Mouse (Mus musculus) heart, embryonic 16.5 days (tissue): ENCODE data around the gene Sh2d1b2. TPM values are rescaled to one million over a fixed set of nuclear protein-coding genes. Genes with fewer than 3 reads are reported as not detected.

Experiments used
- ATAC-seq: fragments of 200-750 bp; cut with Nextera tagmentation; replicated peaks from 2 replicates; pipeline ENCODE4 v1.8.0; 2017; ENCODE audit warnings: moderate number of reproducible peaks; ENCODE audit not compliant: insufficient read depth, low FRiP score; ENCODE audit errors: extremely low read depth
- H3K27ac ChIP-seq: fragments of 300-500 bp; sonication (generic); 2 replicates; pipeline ENCODE4 v1.5.1; 2014; ENCODE audit warnings: mild to moderate bottlenecking, low read length, control low read depth, moderate library complexity
- H3K27me3 ChIP-seq: fragments of 300-500 bp; sonication (generic); 2 replicates; pipeline ENCODE4 v1.6.1; 2014; ENCODE audit warnings: low read length, mixed read lengths; ENCODE audit not compliant: control insufficient read depth, insufficient read depth
- H3K36me3 ChIP-seq: fragments of 300-500 bp; sonication (generic); 2 replicates; pipeline ENCODE4 v1.6.1; 2014; ENCODE audit not compliant: control insufficient read depth, insufficient read depth
- H3K4me1 ChIP-seq: fragments of 300-500 bp; sonication (generic); 2 replicates; pipeline ENCODE4 v1.6.1; 2014; ENCODE audit warnings: low read length, mixed read lengths; ENCODE audit not compliant: control insufficient read depth, insufficient read depth
- H3K4me2 ChIP-seq: fragments of 300-500 bp; sonication (generic); 2 replicates; pipeline ENCODE4 v1.6.1; 2014; ENCODE audit warnings: low read depth, mild to moderate bottlenecking, control low read depth, low read length
- H3K4me3 ChIP-seq: fragments of 300-500 bp; sonication (generic); 2 replicates; pipeline ENCODE4 v1.5.1; 2014; ENCODE audit warnings: mild to moderate bottlenecking, control low read depth, low read length
- H3K9ac ChIP-seq: fragments of 300-500 bp; sonication (generic); 2 replicates; pipeline ENCODE4 v1.6.1; 2014; ENCODE audit warnings: low read length, control low read depth
- H3K9me3 ChIP-seq: fragments of 300-500 bp; sonication (generic); replicated peaks from 2 replicates; pipeline ENCODE4 v1.6.1; 2016; ENCODE audit warnings: low read length; ENCODE audit not compliant: control insufficient read depth
- WGBS: fragments of 180-500 bp; shearing (Covaris S2); extraction: QIAGEN DNeasy Blood & Tissue Kit; methylation state at CpG from one replicate; pipeline ENCODE4 v1.1.7; 2014; 5-methylcytosine and 5-hydroxymethylcytosine counted together
- polyA plus RNA-seq: library from polyadenylated mRNA; unstranded; fragments of >200 nt; fragmentation: Nextera tagmentation; extraction: Ambion mirVana; gene quantifications from 2 replicates; pipeline ENCODE4 v1.2.1, GENCODE M21; 2015

Gene Sh2d1b2
- polyA plus RNA-seq, 1 experiment from 2014 or later, result not detected

DNA sequence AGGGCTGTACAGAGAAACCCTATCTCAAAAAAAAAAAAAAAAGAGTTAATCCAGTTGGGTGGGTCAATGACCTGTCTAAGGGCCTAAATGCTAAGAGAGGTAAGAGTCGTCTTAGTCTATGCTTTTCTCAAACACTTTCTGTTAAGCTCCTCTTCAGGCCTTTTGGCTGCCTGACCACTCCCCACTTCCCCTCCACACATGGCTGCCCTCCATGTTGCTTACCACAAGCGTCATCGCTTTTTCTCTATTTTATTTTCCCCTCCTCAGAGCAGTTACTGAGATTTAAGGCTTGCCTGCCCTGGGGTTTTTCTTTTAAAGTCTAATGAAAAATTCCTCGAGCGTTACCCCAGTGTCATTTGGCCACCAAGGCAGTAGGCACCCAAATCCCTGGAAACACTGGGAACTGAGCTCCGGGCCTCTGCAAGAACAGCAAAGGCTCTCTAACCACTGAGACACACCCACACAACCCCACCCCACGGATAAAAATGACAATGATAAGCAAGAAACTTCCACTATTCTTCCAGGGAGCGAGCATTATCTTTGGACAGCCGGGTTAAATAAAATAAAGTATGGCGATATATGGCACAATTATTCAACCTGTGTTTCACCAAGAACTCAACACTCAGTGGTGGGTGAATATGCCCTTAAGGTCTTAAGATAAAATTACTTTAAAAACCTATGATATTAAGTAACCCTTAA lies 19.2 kb upstream of the Sh2d1b2 start:
- Histone ChIP-seq H3K4me2 (no peak overlapping the region), H3K4me1 (peaks cover 4% of the 10 kb centered on the region; the same call in 1 of the 2 replicates), H3K9ac (no peak overlapping the region), H3K27ac (no peak overlapping the region), H3K9me3 (no peaks in the 10 kb centered on the region), H3K27me3 (no peaks in the 10 kb centered on the region), H3K36me3 (peaks cover 23% of the 10 kb centered on the region), H3K4me3 (no peak overlapping the region)
- ATAC-seq, result no peak
- 90% methylated on average over 10 of the region's 10 CpGs for WGBS

DNA sequence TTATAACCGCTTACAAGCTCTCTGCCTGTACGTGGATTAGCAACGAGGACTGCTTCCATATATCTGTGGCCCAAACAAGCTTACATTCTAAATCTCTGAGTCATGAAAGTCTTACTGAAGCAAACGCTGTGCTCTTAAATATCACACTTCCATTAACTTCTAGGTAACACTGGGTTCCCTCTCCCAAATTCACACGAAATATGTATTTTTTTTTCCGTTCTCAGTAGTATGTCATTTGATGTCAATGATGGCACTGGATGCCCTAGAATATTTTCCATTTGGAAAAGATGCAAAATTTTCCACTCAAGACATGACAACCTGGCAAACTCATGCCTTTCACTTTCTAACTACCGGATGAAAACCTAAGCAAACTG lies 18.2 kb upstream of the Sh2d1b2 start:
- peak overlapping the region; percentile 89 for H3K27ac ChIP-seq

DNA sequence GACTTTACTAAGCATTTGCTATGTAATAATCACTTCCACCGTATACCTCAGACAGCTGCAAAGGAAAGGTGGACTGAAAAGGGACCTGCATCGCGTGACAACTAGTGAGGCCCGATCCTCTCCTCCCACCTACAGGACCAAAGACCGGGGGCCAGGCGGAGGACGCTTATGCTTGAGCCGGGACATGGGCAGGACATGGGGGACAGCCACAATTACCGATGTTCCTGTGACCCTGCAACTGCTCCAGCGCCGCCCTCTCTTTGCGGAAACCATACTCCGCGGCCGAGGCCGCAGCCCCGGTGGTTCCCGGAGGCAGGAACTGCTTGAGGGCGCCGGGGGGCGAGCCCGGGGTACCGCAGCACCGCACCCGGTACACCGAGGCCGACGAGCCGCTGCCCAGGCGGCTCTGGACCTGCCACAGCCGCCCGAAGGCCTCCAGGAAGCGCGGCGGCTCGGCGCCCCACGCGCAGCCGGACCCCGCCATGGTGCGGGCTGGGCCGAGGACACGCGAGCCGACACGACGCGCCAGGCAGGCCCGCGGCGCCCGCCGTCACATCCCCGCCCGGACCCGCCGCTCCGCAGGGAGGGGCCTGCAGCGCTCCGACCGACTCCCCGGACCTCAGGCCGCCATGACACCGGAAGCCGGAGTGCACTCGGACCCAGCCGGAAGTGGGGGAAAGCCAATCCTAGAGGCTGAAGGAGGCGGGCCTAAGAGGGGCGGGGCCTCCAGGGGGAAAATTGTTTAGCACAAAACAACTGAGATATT lies 17.6 kb upstream of the Sh2d1b2 start, which contains the start of gene Uhmk1:
Uhmk1 (minus strand) TSS at position 641 of the 766 bp plus-strand sequence.
- Histone ChIP-seq H3K27me3 (no peaks in the 10 kb centered on the region), H3K4me2 (peak within 1 kb of the TSS; percentile 87), H3K27ac (peak within 1 kb of the TSS; percentile 89), H3K4me1 (peaks cover 4% of the 10 kb centered on the region; the same call in 1 of the 2 replicates), H3K4me3 (peak within 1 kb of the TSS; percentile 87), H3K36me3 (peaks cover 14% of the 10 kb centered on the region), H3K9ac (peak within 1 kb of the TSS; percentile 94), H3K9me3 (no peaks in the 10 kb centered on the region)
- peak; percentile 98 for ATAC-seq
- under 1% methylated on average over 69 of the region's 70 CpGs for WGBS

More for the DNA sequence above, 18.2 kb upstream of the Sh2d1b2 start:
- Histone ChIP-seq H3K4me2 (peak overlapping the region; percentile 87), H3K9me3 (no peaks in the 10 kb centered on the region), H3K27me3 (no peaks in the 10 kb centered on the region), H3K9ac (peak overlapping the region; percentile 94), H3K4me1 (peaks cover 4% of the 10 kb centered on the region; the same call in 1 of the 2 replicates), H3K4me3 (peak overlapping the region; percentile 87), H3K36me3 (peaks cover 16% of the 10 kb centered on the region)
- ATAC-seq, result no peak
- 22% methylated on average over 7 of the region's 7 CpGs for WGBS

DNA sequence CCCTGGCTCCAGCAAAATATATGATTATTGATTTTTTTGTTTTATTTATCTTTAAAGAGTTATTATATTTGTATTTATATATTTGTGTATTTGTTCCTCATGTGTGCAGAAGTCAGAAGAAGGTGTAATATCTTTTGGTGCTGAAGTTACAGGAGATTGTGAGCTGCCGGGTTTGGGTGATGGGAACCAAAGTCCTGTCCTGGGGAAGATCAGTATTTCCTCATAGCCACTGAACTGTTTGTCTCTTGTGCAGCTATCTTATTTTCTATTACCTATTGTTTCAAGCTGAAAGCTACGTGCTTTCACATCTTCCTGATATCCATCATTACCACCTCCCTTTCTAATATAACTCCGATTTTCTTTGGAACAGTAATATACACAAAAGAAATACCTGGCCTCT lies 17.0 kb upstream of the Sh2d1b2 start:
- Histone ChIP-seq H3K9me3 (no peaks in the 10 kb centered on the region), H3K4me3 (peak overlapping the region; percentile 87), H3K9ac (no peak overlapping the region), H3K27ac (peak overlapping the region; percentile 89), H3K4me1 (peaks cover 4% of the 10 kb centered on the region; the same call in 1 of the 2 replicates), H3K36me3 (peaks cover 11% of the 10 kb centered on the region), H3K4me2 (peak overlapping the region; percentile 87), H3K27me3 (no peaks in the 10 kb centered on the region)
- WGBS, result 65% methylated on average over 3 of the region's 3 CpGs
- ATAC-seq, result no peak

DNA sequence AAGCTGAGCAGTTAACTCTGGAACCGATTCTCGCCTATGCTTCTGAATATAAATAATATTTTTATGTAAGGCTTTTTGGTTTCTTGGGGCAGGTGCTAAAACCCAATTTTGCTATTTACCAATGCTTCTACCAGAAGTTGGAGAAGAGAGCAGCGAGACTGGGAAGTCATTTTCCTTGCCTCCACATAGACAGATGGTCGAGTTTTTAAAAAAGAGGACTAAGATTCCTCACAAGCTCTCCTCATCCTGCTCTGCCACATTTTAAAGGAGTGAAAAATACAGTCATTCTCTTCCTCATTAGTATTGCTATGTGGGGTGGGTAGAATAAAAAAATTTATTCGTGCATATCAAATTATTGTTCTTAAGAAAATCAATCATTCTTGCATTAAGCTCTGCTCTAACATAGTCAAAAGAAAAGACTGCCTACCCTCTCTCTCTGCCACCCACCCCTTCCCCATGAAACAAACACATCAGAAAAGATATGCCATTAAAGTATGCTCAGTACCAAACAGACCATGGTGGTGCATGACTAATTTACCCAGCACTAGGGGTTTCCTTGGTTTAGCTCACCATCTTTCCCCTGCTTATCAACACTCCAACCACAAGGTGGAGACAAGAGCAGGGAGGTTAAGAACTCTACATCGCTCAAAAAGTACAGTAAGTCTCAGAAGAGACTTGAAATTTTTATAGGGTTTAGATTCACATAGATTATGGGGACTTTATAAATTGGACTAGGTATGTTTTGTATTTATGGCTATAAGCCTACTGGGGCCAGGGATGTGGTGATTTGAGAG lies 14.3 kb upstream of the Sh2d1b2 start:
- Histone ChIP-seq H3K36me3 (no peaks in the 10 kb centered on the region), H3K4me1 (peaks cover 4% of the 10 kb centered on the region; the same call in 1 of the 2 replicates), H3K27ac (no peak overlapping the region), H3K27me3 (no peaks in the 10 kb centered on the region), H3K4me3 (no peak overlapping the region), H3K9me3 (no peaks in the 10 kb centered on the region), H3K4me2 (no peak overlapping the region), H3K9ac (no peak overlapping the region)
- WGBS, result 76% methylated on average over 6 of the region's 6 CpGs
- no peak for ATAC-seq

DNA sequence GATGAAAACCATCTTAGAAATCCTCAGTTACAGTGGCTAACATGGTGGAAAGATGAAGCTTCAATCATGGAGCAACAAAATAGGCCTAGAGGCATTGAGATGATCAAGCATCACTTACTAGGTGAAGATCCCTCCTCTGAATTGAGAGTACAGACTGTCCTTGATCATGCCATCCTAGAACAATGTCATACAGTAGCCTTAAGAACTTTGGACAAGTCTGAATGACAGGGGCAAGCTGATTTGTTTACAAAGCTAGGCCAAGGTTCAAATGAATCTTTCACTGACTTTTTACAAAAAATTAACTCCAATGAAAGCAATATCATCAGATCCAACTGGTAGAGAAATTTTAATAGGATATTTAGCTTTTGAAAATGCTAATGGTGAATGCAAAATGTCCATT lies 12.2 kb upstream of the Sh2d1b2 start:
- H3K27me3 ChIP-seq, result no peaks in the 10 kb centered on the region
- no peak for ATAC-seq
- no peaks in the 10 kb centered on the region for H3K36me3 ChIP-seq
- no peak overlapping the region for H3K4me3 ChIP-seq
- no peaks in the 10 kb centered on the region for H3K9me3 ChIP-seq
- H3K27ac ChIP-seq, result no peak overlapping the region
- H3K4me2 ChIP-seq, result no peak overlapping the region
- no peak overlapping the region for H3K9ac ChIP-seq
- no peaks in the 10 kb centered on the region for H3K4me1 ChIP-seq

DNA sequence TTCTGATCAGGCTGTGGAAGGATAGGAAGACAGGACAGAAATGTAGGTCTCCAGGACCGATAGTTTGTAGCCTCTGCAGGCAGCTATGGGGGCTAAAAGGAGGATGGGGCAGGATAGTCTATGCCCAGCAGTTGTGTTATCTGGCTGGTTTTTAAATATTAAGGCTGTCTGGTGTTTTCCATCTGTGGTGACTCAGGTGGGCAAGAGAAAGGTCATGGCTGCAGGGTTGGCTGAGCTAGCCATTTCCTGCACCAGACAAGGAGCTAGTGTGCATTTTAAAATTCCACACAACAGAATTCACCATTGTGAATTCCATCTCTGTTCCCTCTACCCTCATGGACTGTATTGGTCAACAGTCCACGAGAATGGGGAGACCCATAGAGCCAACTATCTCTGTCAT lies 9.3 kb upstream of the Sh2d1b2 start:
- no peaks in the 10 kb centered on the region for H3K4me1 ChIP-seq
- WGBS, result 69% methylated on average over 2 of the region's 2 CpGs

DNA sequence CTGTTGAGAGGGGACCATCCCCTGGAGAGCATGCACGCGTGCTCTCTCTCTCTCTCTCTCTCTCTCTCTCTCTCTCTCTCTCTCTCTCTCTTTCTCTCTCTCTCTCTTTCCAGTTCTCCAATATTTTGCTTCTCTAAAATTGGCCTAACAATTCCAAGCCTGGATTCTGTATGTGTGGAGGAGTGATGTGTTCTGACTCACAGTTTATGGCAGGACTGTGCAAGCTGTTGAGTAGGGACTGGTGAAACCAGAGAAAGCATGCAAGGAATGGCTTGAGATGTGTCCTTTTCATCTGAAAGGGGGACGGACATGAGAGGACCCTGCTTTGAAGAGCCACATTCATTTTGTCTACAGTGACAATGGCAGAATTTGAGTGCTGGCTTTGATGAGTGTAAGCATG lies 12.5 kb downstream of the Sh2d1b2 start:
- Histone ChIP-seq H3K27ac (no peak overlapping the region), H3K4me1 (no peaks in the 10 kb centered on the region), H3K4me2 (no peak overlapping the region), H3K9ac (no peak overlapping the region), H3K36me3 (no peaks in the 10 kb centered on the region), H3K9me3 (no peaks in the 10 kb centered on the region), H3K27me3 (no peaks in the 10 kb centered on the region), H3K4me3 (no peak overlapping the region)
- ATAC-seq, result no peak
- 83% methylated on average over 3 of the region's 3 CpGs for WGBS

More for the DNA sequence above, 9.3 kb upstream of the Sh2d1b2 start:
- no peaks in the 10 kb centered on the region for H3K27me3 ChIP-seq
- no peak overlapping the region for H3K27ac ChIP-seq
- H3K9ac ChIP-seq, result no peak overlapping the region
- H3K9me3 ChIP-seq, result no peaks in the 10 kb centered on the region
- H3K4me2 ChIP-seq, result no peak overlapping the region
- no peak overlapping the region for H3K4me3 ChIP-seq
- no peaks in the 10 kb centered on the region for H3K36me3 ChIP-seq
- ATAC-seq, result no peak
